Mouse (Mus musculus) stomach, postnatal 0 days (tissue): ENCODE results near the gene Dhx15.

Source experiments
- CTCF ChIP-seq: IDR thresholded peaks from 2 replicates; pipeline ENCODE4 v1.5.1; 2016; ENCODE audit warnings: antibody characterized with exemption, low read depth, mild to moderate bottlenecking, moderate library complexity
- EP300 ChIP-seq: optimal IDR thresholded peaks from 2 replicates; pipeline ENCODE3; 2016; ENCODE audit warnings: antibody characterized with exemption

DNA sequence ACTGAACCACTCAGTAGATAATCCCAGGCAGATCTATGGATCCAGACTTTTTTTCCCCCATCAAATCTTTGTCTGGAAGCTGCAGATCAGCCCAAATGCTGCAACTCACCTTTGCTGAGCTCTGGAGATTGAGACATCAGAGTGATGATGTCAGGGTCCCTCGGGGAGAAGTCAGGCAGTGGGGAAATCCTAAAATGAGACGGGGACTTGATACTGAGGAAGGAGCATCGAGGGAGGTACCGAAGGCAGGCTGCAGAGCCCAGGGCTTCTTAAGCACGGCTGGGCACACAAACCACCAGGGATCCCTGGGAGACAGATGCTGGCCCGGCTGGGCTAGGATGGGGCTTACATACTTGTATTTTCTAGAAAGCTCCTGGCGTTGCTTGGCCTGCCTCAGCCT is 64.1 kb downstream of the Dhx15 start:
- no peak for TF ChIP-seq EP300
- TF ChIP-seq CTCF = no peak
